Comparison of ENCODE assay signal across 8 mouse cellular contexts in genomic region chr6:87334361-87335090, GRCm38 (mm10). TPM values are rescaled to one million over a fixed set of nuclear protein-coding genes. Genes with fewer than 3 reads are reported as not detected.
DNase-seq lines count a peak whose midpoint lies in the region; ATAC-seq lines count a peak whose summit lies in the region.

No protein-coding gene starts in this region.

- peak; percentile 88 for DNase-seq in 3T3-L1 (ENCODE audit: low read depth, low spot score)
- DNase-seq in R1 (ENCODE audit: low read depth, low spot score) = peak; percentile 5
- peak; percentile 3 for DNase-seq in induced T-regulatory cell, adult 2 months (ENCODE audit: low read depth)
- DNase-seq in thymus, postnatal 0 days (ENCODE audit: low spot score) = no peak
- DNase-seq in urinary bladder, adult 18-20 months (ENCODE audit: low spot score in 2 of 2) = no peak

- ATAC-seq in frontal cortex, adult (ENCODE audit: low TSS enrichment) = peak; percentile 73
- ATAC-seq in liver, embryonic 15.5 days (ENCODE audit: insufficient read depth) = no peak
- ATAC-seq in neural tube, embryonic 15.5 days (ENCODE audit: low FRiP score) = peak; percentile 67; the same call in 1 of the 2 replicates

- 21% methylated on average over 11 of the region's 11 CpGs for WGBS in liver, embryonic 15.5 days (ENCODE audit: insufficient replicate concordance)
- whole genome bisulfite sequencing in neural tube, embryonic 15.5 days = 10% methylated on average over 11 of the region's 11 CpGs

- H3K4me3 ChIP-seq in liver, embryonic 15.5 days (replicated peaks) = peak overlapping the region; percentile 50
- H3K4me3 ChIP-seq in neural tube, embryonic 15.5 days (replicated peaks) = peak overlapping the region; percentile 75

- no peaks in the 10 kb centered on the region for H3K36me3 ChIP-seq in liver, embryonic 15.5 days (replicated peaks)
- H3K36me3 ChIP-seq in neural tube, embryonic 15.5 days = no peaks in the 10 kb centered on the region

- no peaks in the 10 kb centered on the region for H3K9me3 ChIP-seq in liver, embryonic 15.5 days (replicated peaks)
- no peaks in the 10 kb centered on the region for H3K9me3 ChIP-seq in neural tube, embryonic 15.5 days (replicated peaks)

- H3K9ac ChIP-seq in liver, embryonic 15.5 days = no peak overlapping the region
- peak overlapping the region; percentile 78 for H3K9ac ChIP-seq in neural tube, embryonic 15.5 days (replicated peaks)

- no peak overlapping the region for H3K27ac ChIP-seq in liver, embryonic 15.5 days (replicated peaks)
- H3K27ac ChIP-seq in neural tube, embryonic 15.5 days (replicated peaks) = peak overlapping the region; percentile 80

- H3K4me1 ChIP-seq in liver, embryonic 15.5 days (replicated peaks) = no peaks in the 10 kb centered on the region; the same call in 1 of the 2 replicates
- peaks cover 28% of the 10 kb centered on the region for H3K4me1 ChIP-seq in neural tube, embryonic 15.5 days

- peak overlapping the region; percentile 64; the same call in 1 of the 2 replicates for H3K4me2 ChIP-seq in liver, embryonic 15.5 days
- H3K4me2 ChIP-seq in neural tube, embryonic 15.5 days = peak overlapping the region; percentile 97

- peaks cover 49% of the 10 kb centered on the region for H3K27me3 ChIP-seq in liver, embryonic 15.5 days
- no peaks in the 10 kb centered on the region for H3K27me3 ChIP-seq in neural tube, embryonic 15.5 days (replicated peaks)

RNA-seq across cellular contexts. Expression of gene Antxr1, which starts 1.1 kb away (rescaled TPM):
- 0.47 and 0.54 TPM in 2 replicates for polyA plus RNA-seq in liver, embryonic 15.5 days (2015; fragmentation: Nextera tagmentation; extraction: Ambion mirVana)
- polyA plus RNA-seq in neural tube, embryonic 15.5 days (2015; fragmentation: Nextera tagmentation; extraction: Ambion mirVana) = 6.4 and 6.7 TPM in 2 replicates
- polyA plus RNA-seq in thymus, postnatal 0 days (2015; fragmentation: Nextera tagmentation; extraction: Ambion mirVana) = 0.61 and 0.75 TPM in 2 replicates

RNA-seq across cellular contexts. Expression of gene Gkn1, which starts 16.2 kb away (rescaled TPM):
- polyA plus RNA-seq in liver, embryonic 15.5 days (2015; fragmentation: Nextera tagmentation; extraction: Ambion mirVana) = not detected in 2 replicates
- not detected in 2 replicates for polyA plus RNA-seq in neural tube, embryonic 15.5 days (2015; fragmentation: Nextera tagmentation; extraction: Ambion mirVana)
- 0.49 and 0.53 TPM in 2 replicates for polyA plus RNA-seq in thymus, postnatal 0 days (2015; fragmentation: Nextera tagmentation; extraction: Ambion mirVana)

RNA-seq across cellular contexts. Expression of gene Gkn2, which starts 38.6 kb away (rescaled TPM):
- polyA plus RNA-seq in liver, embryonic 15.5 days (2015; fragmentation: Nextera tagmentation; extraction: Ambion mirVana) = not detected in 2 replicates
- not detected in 2 replicates for polyA plus RNA-seq in neural tube, embryonic 15.5 days (2015; fragmentation: Nextera tagmentation; extraction: Ambion mirVana)
- polyA plus RNA-seq in thymus, postnatal 0 days (2015; fragmentation: Nextera tagmentation; extraction: Ambion mirVana) = 0.96 and 0.99 TPM in 2 replicates

RNA-seq across cellular contexts. Expression of gene Gkn3, which starts 54.2 kb away (rescaled TPM):
- not detected in 2 replicates for polyA plus RNA-seq in liver, embryonic 15.5 days (2015; fragmentation: Nextera tagmentation; extraction: Ambion mirVana)
- polyA plus RNA-seq in neural tube, embryonic 15.5 days (2015; fragmentation: Nextera tagmentation; extraction: Ambion mirVana) = 0.42 and 0.57 TPM in 2 replicates
- polyA plus RNA-seq in thymus, postnatal 0 days (2015; fragmentation: Nextera tagmentation; extraction: Ambion mirVana) = 0.15 TPM in 1 of 2 replicates, not detected in the other

Comparison
In these comparisons a context has a peak if more than half of its experiments do, and no peak if none do; other contexts are left out.
1. DNase-seq: peak in 3T3-L1 (single experiment), R1 (single experiment) and induced T-regulatory cell, adult 2 months (single experiment); none in thymus, postnatal 0 days (single experiment) and urinary bladder, adult 18-20 months (0 of 2).